Comparison of ENCODE assay signal across 14 mouse cellular contexts in genomic region chr7:76177420-76177819, GRCm38 (mm10). TPM values are rescaled to one million over a fixed set of nuclear protein-coding genes. Genes with fewer than 3 reads are reported as not detected.
"Had no signal": no experiment of that assay in that cellular context is flagged by ENCODE, and none has a peak within 500 bp of the region (broad histone marks: within the 10 kb centered on the region; RNA-seq: fewer than 3 reads in every experiment).

No protein-coding gene starts in this region.

- ATAC-seq: liver, postnatal 0 days had no signal

- H3K9me3 ChIP-seq: limb, embryonic 12.5 days; liver, embryonic 13.5 days; stomach, embryonic 15.5 days had no signal

- H3K4me3 ChIP-seq: layer of hippocampus, adult 2 months; limb, embryonic 12.5 days; liver, embryonic 13.5 days; stomach, embryonic 15.5 days had no signal

- H3K27ac ChIP-seq: layer of hippocampus, adult 2 months; limb, embryonic 12.5 days; liver, embryonic 13.5 days; stomach, embryonic 15.5 days had no signal

- H3K36me3 ChIP-seq: limb, embryonic 12.5 days; liver, embryonic 13.5 days; stomach, embryonic 15.5 days had no signal

- DNase-seq: kidney, postnatal 10 days; kidney, postnatal 4 days; liver; liver, embryonic 13.5 days; liver, postnatal 0 days; midbrain, embryonic 14.5 days; right cerebral cortex, postnatal 14 days; thymus, adult 2 months; thymus, postnatal 36 days had no signal

- H3K4me2 ChIP-seq: limb, embryonic 12.5 days; liver, embryonic 13.5 days; stomach, embryonic 15.5 days had no signal

- H3K4me1 ChIP-seq: limb, embryonic 12.5 days; liver, embryonic 13.5 days; stomach, embryonic 15.5 days had no signal

- H3K9ac ChIP-seq: limb, embryonic 12.5 days; liver, embryonic 13.5 days; liver, postnatal 0 days; stomach, embryonic 15.5 days had no signal

- H3K27me3 ChIP-seq: liver, embryonic 13.5 days; stomach, embryonic 15.5 days had no signal

RNA-seq across cellular contexts. Expression of gene Agbl1, which starts 52.3 kb away (rescaled TPM):
- total RNA-seq: megakaryocyte progenitor cell, adult 5-6 weeks had no signal
- polyA plus RNA-seq: limb, embryonic 12.5 days; liver, embryonic 13.5 days; lung, embryonic 16.5 days; stomach, embryonic 15.5 days had no signal
